12 mouse cellular contexts compared by ENCODE assay signal in the genomic region with DNA sequence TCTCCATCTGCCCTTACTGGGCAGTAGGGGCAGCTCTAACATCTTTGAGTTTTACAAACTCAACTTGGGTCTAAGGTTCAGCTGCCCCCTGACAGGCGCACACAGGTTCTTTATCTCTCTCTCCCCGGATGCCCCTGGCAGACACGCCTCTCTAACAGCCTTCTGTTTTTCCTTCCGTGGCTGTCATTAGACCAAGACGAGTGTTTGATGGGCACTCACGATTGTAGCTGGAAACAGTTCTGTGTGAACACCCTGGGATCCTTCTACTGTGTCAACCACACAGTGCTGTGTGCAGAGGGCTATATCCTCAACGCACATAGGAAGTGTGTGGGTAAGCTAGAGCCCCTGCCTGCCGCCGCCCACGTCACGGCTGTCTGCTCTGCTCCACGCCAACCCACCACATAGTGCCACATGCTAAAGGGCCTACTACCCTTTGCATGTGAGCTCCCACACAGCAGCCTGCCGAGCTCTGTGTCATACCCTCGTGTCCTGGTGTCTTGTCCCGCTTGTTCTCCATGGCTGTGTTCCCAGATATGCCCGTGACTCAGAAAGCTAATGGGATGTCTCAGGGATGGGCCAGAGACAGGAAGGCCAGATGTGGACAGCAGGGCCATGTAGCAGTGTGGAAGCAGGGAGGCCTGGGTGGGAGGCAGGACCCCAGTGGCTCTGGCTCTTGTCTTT. TPM values are rescaled to one million over a fixed set of nuclear protein-coding genes. Genes with fewer than 3 reads are reported as not detected.
DNase-seq lines count a peak whose midpoint lies in the region; ATAC-seq and TF ChIP-seq lines count a peak whose summit lies in the region.
"Had no signal": no experiment of that assay in that cellular context is flagged by ENCODE, and none has a peak within 500 bp of the region (broad histone marks: within the 10 kb centered on the region; RNA-seq: fewer than 3 reads in every experiment).

No protein-coding gene starts in this region.

- DNase-seq in gastrocnemius, adult 2 months: peak; percentile 61
- DNase-seq in gastrocnemius, postnatal 4 days (ENCODE audit: low spot score in 2 of 2): no peak
- peak; percentile 66 for DNase-seq in MEL-GATA-1-ER (ENCODE audit: extremely low read depth, low read depth)
- DNase-seq in gastrocnemius, postnatal 25 days: peak; percentile 54
- peak; percentile 54 for DNase-seq in right cerebral cortex, postnatal 14 days
- DNase-seq in embryo, embryonic 11 days: no peak
- DNase-seq in kidney, postnatal 10 days: no peak
- DNase-seq: kidney, postnatal 14 days had no signal

- ATAC-seq in erythroid progenitor cell, adult 5-6 weeks (replicated peaks; ENCODE audit: low FRiP score, poor library complexity, severe bottlenecking): no peak

- no peak for TF ChIP-seq CTCF in gastrocnemius, adult 2 months (IDR thresholded peaks at IDR 0.05)

- no peak overlapping the region for H3K4me3 ChIP-seq in gastrocnemius, adult 2 months
- H3K4me3 ChIP-seq: embryonic facial prominence, embryonic 15.5 days; heart, embryonic 13.5 days; neural tube, embryonic 13.5 days had no signal

- intact Hi-C loops in gastrocnemius, adult 2 months (cut with DNase I): no loop called here

- H3K27ac ChIP-seq in gastrocnemius, adult 2 months: peak overlapping the region; percentile 41
- H3K27ac ChIP-seq: embryonic facial prominence, embryonic 15.5 days; heart, embryonic 13.5 days; neural tube, embryonic 13.5 days had no signal

RNA-seq across cellular contexts. Expression of gene Fbln2, which starts 47.3 kb away (rescaled TPM):
- 10 to 100 TPM; 43.6 to 64.7 TPM for total RNA-seq in gastrocnemius, adult 2 months (2021)
- 100 to 1,000 TPM; 115 to 127 TPM for total RNA-seq in gastrocnemius, postnatal 4 days (2021)
- 10 to 100 TPM; 47.7 to 50.2 TPM for total RNA-seq in gastrocnemius, postnatal 25 days (2021)
- not detected in 2 replicates for total RNA-seq in erythroid progenitor cell, adult 5-6 weeks (2015; ENCODE audit: low replicate concordance)
- not detected in 2 replicates for total RNA-seq in erythroid progenitor cell, adult 5-6 weeks (2017; ENCODE audit: low replicate concordance)

Comparison
In these comparisons a context has a peak if more than half of its experiments do, and no peak if none do; other contexts are left out.
1. DNase-seq: peak in gastrocnemius, adult 2 months (single experiment), MEL-GATA-1-ER (single experiment), gastrocnemius, postnatal 25 days (single experiment) and right cerebral cortex, postnatal 14 days (single experiment); none in gastrocnemius, postnatal 4 days (0 of 2), embryo, embryonic 11 days (single experiment) and kidney, postnatal 10 days (single experiment).
2. RNA of gene Fbln2, which starts 47.3 kb away (total RNA-seq): 115 to 127 TPM in gastrocnemius, postnatal 4 days, 43.6 to 64.7 TPM in gastrocnemius, adult 2 months and 47.7 to 50.2 TPM in gastrocnemius, postnatal 25 days; not detected in erythroid progenitor cell, adult 5-6 weeks; every median in the first group is over 10 times any median in the second.